Mouse (Mus musculus) brain, embryonic 14.5 days (tissue): ENCODE results near the gene Cfap45. TPM values are rescaled to one million over a fixed set of nuclear protein-coding genes. Genes with fewer than 3 reads are reported as not detected.

Experiments used
- DNase-seq: peaks from one replicate; pipeline ENCODE4 v3.0.0-alpha.2; 2011; ENCODE audit warnings: low read depth
- CTCF ChIP-seq: fragments of 200-500 bp; IDR thresholded peaks from 2 replicates; pipeline ENCODE4 v1.5.1; 2012; ENCODE audit warnings: inconsistent platforms, mild to moderate bottlenecking, moderate library complexity, borderline replicate concordance; ENCODE audit not compliant: insufficient read depth, insufficient read length; ENCODE audit errors: extremely low read depth
- POLR2A ChIP-seq: fragments of 200-500 bp; IDR thresholded peaks from 2 replicates; pipeline ENCODE4 v1.6.1; 2012; ENCODE audit warnings: mild to moderate bottlenecking, inconsistent platforms, borderline replicate concordance; ENCODE audit not compliant: poor library complexity, insufficient read depth, insufficient read length, severe bottlenecking; ENCODE audit errors: extremely low read depth
- polyA plus RNA-seq: library from polyadenylated mRNA; depleted of rRNA; stranded (reverse); fragments of >200 nt; gene quantifications from 2 replicates; pipeline ENCODE4 v1.2.3, GENCODE M21; 2012

Cfap45 gene
- polyA plus RNA-seq, 1 experiment: 2.8 TPM

DNA sequence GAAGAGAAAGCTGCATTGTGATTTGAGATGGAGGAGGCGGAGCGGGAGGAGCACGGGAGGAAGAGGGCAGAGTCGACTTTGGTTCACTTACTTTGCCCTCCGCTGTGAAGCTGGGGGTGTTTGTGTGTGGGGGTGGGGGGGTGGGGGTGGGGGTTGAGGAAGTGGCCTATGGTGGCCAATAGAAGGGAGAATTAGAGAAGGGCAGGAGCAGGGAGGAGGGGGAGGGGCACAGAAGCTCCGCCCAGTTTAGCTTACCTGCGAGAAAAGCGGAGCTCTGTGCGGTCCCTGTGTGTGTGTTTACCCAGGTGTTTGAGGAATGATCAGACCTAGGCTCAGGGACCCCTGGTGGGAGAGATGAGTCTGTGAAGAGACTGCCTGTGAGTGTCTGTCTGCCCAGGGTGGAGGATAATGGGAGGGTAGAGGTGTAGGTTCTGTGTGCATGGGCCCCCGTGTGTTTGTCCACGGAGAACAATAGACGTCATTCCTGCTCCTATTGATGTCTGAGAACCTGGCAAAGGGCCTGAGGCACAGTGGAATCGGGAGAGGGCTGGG is 10.1 kb upstream of the Cfap45 start:
- no peak for DNase-seq
- TF ChIP-seq CTCF: no peak
- TF ChIP-seq POLR2A: no peak

DNA sequence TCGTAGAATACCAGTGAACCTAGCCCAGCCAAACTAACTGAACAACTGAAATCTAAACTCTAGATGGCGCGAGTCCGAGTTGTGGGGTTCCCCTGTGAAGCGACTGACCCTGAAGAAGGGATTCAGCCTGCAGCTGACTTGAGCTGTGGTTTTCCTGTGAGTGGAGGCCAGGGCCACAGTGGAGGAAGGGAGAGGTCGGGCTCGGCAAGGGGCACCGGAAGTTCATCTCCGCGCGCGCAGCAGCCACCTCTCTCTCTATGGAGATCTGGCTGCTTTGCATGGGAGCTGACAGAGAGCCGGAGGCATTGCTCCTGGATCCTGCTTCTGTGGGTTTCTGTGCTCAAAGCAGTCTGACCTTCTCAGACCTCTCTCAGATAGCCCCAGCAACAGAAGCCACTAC is 7.6 kb upstream of the Cfap45 start:
- DNase-seq: no peak
- no peak for TF ChIP-seq POLR2A
- no peak for TF ChIP-seq CTCF

DNA sequence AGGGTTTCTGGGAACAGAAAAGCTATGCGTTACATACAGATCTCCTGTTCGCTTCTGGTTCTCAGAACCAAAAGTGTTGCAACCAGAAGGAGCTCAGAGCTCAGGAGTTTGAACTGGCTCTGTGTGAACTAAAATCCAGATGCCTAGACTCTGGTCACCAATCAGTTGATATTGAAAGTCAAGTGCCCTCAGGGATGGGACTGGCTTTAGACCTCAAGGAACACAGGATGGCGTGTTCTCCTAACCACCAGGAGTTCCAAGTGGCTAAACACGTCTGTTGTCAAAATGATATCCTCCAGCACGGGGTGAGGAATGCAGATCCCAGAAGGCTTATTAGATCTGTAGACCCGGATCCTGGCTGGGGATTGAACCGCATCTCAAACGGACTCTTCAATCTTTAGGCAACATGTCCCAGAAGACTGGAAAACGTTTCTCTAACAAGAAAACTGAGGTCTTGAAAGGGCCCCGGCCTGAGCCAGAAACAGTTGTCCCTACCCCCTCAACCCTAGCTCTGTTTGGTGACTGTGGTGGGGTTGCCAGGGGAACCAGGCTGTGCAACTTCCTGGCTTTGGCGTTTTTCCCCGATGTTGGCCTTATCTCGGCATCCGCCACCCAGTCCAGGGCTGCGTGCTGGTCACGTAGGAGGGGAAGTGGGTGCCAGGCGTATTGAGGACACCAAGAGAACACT is 6.9 kb upstream of the Cfap45 start:
- TF ChIP-seq CTCF (no peak), POLR2A (no peak)

DNA sequence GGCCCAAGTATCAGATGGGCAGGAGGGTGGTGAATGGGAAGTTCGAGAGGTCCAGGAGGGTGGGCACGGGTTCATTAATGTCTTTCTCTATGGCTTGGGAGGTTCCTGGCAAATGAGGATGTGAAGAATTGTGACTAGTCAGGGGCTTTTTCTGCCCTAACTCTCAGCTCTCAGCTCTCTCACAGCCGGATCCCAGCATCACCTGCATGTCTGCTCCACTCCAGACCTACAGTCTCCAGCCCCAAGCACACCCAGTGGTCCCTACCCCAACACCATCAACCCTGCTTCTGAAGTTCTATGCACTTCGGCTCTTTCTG is 6.4 kb upstream of the Cfap45 start:
- TF ChIP-seq CTCF: no peak
- no peak for TF ChIP-seq POLR2A
- DNase-seq: no peak

More for the DNA sequence above, 6.9 kb upstream of the Cfap45 start:
- no peak for DNase-seq

DNA sequence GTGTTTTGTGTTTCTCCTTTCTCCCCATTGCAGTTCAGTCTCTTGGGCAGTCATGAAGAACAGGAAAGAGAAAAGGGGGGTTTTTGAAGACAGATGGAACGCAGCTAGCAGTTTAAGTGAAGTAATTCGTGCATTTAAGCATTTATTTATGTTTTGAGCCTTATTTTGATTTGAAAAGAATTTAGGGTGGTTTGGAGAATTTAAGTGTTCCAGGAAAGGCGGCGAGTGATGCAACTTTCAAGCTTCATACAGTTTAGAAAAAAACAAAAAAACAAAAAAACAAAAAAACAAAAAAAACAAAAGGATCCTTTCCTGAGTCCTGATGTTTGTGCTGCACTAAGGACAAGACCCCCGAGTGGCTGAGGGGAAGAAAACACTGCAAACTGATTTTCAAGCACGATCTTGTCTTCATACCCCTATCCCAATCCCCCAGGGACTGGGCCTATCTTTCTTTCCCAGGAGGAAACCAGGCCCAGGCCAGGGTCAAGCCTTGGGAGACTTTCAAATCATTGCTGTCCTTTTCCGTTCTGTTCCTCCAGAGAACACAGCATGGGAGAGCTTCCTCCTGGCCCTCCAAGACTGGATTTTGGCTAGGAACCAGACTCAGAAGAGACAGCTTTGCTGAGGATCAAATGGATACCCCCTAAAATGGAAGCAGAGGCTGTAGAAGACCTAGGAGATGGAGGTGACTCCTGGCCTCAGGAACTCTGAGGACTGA is 5.9 kb upstream of the Cfap45 start:
- DNase-seq: no peak
- TF ChIP-seq CTCF: no peak
- no peak for TF ChIP-seq POLR2A

DNA sequence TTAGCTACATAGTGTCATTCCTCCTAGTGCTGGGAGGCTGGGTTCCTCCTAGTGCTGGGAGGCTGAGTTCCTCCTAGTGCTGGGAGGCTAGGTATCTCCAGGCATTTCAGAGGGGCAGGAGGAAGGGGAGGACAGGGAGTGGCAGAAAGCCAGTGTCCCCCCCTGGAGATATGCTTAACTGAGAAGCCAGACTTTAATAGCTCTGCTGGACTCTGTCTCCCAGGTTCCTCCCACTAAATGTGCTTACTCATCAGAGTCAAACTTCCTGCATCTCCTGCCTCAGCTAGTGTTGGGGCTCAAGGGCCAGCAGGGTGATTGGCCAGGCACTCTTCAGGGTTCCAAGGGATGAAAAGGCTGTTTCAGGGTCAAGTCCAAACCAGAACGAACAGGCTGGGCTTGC is 5.2 kb upstream of the Cfap45 start:
- TF ChIP-seq CTCF (no peak), POLR2A (no peak)

DNA sequence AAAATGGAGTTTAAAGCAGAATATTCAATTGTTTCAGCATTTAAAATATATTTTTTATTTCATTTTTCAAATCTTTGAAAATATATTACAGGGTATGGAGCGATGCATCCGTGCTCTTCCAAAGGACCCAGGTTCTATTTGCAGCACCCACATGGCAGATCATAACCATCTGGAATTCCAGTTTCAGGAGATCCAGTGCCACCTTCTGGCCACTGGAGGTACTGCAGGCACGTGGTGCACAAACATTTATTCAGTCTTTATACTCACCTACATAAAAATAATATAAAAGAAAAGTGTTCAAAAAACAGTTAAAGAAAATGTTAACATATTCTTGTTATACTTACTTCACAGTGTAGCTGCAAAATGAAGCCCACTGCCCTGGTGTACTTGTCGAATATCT is 2.6 kb upstream of the Cfap45 start:
- DNase-seq: no peak
- no peak for TF ChIP-seq POLR2A
- TF ChIP-seq CTCF: peak; percentile 51; the same call in 1 of the 2 replicates

More for the DNA sequence above, 5.2 kb upstream of the Cfap45 start:
- no peak for DNase-seq

DNA sequence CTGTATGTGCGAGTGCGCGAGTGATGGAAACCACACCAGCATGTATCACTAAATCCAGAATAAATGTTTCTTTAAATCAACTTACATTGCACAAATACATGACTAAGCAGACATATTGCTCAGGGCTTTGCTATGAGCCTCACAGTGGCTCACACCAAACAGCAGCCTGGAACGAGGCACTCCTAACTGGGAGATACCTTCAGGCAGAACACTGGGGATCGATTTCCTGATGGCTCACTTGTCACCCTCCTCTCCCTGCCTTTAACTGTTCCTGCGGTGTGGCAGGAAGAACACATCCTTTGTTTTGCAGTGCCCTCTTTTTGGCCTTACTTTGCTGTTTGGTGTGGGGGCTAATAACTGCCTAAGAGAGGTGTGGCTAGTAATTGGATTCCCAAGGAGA is 957 bp upstream of the Cfap45 start:
- DNase-seq: no peak
- TF ChIP-seq CTCF: no peak
- no peak for TF ChIP-seq POLR2A

DNA sequence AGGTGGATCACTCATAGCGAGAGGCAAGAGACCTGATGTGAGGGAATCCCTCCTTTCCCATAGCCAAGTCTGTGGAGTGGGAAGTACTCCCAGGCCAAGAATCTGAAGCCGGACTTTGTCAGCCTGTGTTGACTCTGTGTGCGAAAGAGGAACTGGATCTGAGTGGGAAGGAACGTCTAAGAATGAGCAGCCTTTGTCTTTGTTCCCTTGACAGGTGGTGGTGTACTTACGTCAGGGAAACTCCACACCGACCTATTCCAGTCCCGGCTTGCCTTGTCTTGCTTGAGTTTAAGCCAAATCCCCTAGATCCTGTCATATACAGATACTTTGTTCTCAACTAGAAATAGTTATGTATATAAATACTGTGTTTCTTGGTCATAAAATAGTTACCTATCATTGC is 1.9 kb downstream of the Cfap45 start:
- no peak for DNase-seq
- no peak for TF ChIP-seq CTCF
- TF ChIP-seq POLR2A: no peak

DNA sequence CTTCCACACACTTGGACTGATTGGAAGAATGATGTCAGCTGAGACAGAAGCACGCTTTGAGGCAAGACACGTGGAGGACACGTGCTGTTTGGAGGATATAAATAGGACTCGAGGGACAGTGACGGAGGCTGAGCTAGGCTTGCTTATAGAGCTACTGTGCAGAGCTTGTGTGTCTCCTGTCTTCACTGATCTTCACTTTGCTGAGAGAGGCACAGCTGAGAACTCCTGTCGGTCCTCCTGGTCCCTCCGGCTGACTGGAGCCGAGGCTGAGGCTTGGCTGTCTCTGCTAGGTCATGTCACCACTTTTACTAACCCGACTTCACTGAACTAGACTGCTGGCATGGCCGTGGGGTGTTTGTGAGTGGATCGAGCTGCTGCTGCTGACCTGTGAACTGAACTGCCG is 3.1 kb downstream of the Cfap45 start:
- no peak for DNase-seq
- TF ChIP-seq CTCF: no peak
- TF ChIP-seq POLR2A: no peak

DNA sequence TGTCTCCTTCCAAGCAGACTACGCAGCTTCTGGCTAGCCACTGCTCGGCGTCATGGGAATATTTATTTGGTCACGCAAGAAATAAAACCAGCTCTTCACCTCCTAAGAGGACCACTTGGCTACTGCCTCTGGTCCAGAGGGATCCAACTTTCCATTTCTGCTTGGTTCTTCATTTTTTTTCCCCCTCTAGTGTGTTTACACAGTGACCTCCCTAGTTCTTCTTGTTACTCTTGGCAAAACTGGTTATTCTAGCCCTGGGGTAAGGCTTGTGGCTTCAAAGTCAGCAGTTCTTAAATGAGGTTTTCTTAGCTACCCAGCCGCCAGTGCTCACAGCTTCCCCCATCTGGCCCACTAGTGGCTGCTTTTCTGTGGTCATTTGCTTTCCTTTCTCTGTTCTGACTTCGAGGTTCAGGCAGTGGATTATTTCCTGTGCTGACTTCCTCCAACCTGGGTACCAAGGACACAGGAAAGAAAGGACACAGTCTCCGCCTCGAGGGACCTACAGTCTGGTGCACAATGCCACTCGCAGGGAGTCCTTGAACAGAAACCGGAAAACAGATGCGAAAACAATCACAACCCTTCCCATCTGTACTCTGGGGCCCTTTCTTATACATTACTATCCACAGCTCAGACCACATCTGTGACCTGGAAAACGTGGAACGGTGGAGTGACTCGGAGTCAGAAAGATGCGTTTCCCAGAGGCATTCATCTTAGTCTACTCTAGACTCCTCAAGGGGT is 4.6 kb downstream of the Cfap45 start:
- DNase-seq: peak; percentile 60
- TF ChIP-seq CTCF (no peak), POLR2A (no peak)
